Mouse (Mus musculus) T-cell, adult 2 months (primary cell): ENCODE results near the gene Mcts2.

Source experiments
- DNase-seq: peaks from one replicate; pipeline ENCODE4 v3.0.0; 2022; ENCODE audit warnings: low spot score

Mcts2 gene

DNA sequence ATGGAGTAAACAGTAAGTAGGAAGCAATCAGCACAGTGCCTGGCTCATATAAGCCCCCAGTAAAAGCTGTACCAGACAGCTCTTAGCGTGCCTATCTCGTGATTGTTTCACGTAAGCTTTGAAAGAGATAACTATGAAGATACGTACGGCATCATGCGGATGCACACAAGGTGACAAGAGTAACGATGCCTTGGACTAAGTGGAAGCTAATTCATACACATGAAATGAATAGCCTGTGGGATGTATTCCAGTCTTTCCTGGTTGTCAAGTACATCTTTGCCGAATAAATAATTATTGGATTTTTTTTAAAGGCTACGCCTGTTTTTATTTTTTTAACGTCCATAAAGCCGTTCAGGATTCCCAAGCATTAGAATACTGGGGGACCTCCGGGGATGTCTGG lies 436 bp upstream of the Mcts2 start:
- no peak for DNase-seq

- no peak for DNase-seq
These were observed 4.9 kb downstream of the Mcts2 start for GRCm38 (mm10) chr2:152691564-152692217.

DNA sequence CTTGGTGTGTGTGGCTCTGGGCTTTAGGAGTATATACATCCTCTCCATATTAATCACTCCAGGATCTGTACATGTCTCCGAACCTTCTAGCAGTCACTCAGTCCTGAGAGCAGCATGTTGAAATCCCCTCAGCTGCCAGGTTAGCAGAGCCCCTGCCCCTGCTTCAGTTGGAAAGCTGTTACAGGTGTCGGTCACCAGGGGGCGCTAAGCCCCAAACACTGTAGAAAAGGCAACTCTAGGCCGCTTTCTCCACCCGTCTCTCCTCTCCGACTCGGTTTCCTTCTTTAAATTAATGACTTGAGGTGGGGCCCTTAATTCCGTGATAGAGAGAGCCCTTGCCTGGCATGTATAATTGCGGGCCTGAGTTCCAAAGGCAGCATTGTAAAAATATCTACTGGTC lies 6.4 kb downstream of the Mcts2 start:
- peak; percentile 59 for DNase-seq

DNA sequence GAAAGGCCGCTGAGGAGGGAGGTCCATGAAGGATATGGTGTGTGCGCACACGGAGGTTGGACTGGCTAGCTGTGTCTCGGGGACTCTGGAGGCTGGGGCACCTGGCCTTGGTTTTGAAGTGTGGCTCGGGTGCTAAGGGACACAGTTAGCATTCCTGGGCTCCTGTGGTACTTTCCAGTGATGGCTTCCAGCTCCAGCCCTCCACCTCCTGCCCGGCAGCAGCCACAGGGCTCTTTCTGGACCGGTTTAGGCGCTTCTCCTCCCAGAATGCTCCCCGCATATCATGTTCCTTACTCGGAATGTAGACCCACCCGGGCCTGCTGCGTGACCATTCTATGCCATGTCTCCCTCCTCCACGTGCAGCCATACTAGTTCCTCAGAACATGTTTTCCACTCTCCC lies 6.9 kb downstream of the Mcts2 start:
- no peak for DNase-seq

DNA sequence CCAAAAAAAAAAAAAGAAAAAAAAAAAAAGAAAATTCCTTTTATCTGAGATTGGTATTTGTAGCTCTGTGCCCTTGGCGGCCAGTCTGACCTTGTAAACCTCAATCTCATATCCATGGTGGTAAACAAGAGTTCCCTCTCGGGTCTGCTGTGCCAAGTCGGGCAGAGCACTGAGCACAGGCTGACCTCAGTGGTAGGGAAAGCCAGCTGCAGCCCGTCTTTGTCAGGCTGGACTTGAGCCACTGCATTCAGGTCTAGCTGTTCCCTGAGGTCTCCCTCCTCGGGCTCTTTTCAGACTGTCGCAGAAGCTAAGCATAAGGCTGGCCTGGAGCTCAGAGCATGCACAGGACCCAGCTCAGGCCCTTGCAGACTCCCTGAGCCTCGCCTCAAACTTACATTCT lies 7.9 kb downstream of the Mcts2 start:
- DNase-seq, result no peak

- no peak for DNase-seq
These were observed 9.2 kb downstream of the Mcts2 start for GRCm38 (mm10) chr2:152696016-152696415.

- DNase-seq, result peak; percentile 86
These were observed 9.8 kb downstream of the Mcts2 start for GRCm38 (mm10) chr2:152696476-152697164.

DNA sequence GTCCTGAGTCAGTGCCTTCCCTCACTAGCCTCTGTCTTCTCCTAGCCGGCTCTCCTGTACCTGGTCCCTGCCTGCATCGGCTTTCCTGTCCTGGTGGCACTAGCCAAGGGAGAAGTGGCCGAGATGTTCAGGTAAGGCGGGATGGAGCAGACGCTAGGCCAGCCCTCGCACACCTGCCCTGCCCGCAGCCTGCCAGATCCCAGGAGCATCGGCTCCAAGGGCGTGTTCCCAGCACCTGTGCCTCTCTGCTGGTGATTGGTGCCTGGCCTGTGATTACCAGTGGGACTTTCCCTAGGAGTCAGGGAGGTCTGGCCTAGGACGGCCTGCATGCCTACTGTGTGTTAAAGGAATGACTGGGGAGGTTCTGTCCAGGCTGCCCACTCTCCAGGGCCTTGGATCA lies 13.3 kb downstream of the Mcts2 start:
- DNase-seq, result no peak

GRCm38 (mm10) chr2:152700725-152701124 lies 13.9 kb downstream of the Mcts2 start:
- DNase-seq, result no peak

DNA sequence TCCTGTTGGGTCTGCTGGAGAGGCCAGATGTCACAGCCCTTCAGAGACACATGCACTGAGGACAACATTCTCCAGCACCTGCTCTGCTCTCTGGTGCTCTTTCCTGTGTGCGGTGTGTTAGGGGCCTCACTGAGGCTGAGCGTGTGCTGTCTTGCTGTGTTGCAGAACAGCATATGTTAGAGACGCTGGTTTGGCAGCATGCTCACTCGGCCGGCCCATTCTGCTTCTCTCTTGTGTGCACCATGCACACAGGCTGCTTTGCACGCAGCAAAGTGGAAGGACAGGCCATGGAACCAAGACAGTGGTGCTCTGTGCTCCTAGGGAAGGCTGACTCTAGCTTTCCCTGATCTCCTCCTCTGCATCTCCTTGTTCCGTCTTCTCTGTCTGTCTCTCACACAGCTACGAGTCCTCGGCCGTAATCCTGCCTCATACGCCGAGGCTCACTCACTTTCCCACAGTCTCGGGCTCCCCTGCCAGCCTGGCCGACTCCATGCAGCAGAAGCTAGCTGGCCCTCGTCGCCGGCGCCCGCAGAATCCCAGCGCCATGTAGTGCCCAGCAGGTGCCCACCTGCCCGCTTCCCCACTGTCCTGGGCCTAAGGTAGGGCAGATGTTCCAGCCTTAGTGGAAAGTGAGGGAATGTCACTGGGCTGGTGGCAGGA lies 16.9 kb downstream of the Mcts2 start:
- DNase-seq, result no peak

DNA sequence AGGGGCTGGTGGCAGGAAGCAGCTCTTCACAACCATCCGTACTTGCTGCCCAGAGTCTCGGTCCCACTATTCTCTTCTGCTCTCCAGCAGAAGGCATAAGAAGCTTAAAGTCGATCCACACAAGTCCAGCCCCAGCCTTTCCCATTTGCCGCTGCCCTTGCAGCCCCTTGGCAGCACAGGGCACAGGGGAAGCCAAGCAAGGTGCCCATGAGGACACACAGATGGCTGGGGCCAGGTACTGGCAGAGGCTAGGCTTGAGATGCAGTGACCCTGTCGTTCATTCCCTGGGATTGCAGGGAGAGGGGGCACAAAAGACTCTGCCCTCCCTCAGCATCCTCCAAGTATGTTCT lies 17.4 kb downstream of the Mcts2 start:
- no peak for DNase-seq

GRCm38 (mm10) chr2:152704811-152705370 lies 18.1 kb downstream of the Mcts2 start:
- no peak for DNase-seq

GRCm38 (mm10) chr2:152705993-152706571 lies 19.2 kb downstream of the Mcts2 start:
- DNase-seq, result no peak

- DNase-seq, result no peak
These were observed 20.4 kb downstream of the Mcts2 start for GRCm38 (mm10) chr2:152707186-152707585.

DNA sequence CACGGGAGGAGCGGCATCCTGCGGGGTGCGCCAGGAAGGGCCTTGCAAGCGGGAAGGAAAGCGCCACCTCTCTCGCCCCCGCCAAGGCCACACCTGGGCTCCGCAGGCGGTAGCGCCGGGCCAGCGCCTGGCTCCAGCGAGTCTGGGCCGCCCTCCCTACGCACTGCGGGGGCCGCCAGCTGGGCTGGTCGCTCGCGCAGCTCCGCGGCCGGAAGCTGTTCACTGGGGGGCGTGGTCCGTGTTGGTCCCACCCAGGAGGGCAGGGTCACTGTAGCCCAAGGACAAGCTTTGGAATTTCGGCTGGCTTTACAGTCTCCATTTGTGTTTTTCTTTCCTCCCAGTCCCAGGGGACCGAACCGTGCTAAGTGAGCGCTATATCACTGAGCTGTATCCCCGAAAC lies 20.8 kb downstream of the Mcts2 start:
- DNase-seq, result no peak

GRCm38 (mm10) chr2:152709066-152709465 lies 22.2 kb downstream of the Mcts2 start:
- no peak for DNase-seq

GRCm38 (mm10) chr2:152716241-152716772 lies 29.5 kb downstream of the Mcts2 start:
- no peak for DNase-seq

GRCm38 (mm10) chr2:152717652-152718051 lies 30.8 kb downstream of the Mcts2 start:
- no peak for DNase-seq

DNA sequence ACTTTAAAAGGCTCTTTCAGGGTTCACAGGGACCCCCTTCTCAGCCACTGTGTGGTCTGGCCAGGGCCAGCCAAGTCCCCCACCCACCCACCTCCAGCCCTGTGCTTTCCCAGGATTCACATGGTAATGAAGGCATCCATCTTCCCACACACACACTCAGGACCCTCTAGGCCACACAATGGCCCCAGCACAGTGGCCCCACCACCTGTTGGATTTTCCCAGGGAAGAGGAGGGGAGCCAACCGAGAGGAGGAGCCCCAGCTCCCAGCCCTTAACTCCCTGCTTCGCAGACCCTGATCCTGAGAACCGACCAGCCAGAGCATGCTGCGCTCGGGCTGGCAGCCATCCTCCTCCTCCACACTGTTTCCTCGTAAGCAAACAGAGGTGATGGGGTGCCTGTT lies 31.2 kb downstream of the Mcts2 start:
- DNase-seq, result no peak

DNA sequence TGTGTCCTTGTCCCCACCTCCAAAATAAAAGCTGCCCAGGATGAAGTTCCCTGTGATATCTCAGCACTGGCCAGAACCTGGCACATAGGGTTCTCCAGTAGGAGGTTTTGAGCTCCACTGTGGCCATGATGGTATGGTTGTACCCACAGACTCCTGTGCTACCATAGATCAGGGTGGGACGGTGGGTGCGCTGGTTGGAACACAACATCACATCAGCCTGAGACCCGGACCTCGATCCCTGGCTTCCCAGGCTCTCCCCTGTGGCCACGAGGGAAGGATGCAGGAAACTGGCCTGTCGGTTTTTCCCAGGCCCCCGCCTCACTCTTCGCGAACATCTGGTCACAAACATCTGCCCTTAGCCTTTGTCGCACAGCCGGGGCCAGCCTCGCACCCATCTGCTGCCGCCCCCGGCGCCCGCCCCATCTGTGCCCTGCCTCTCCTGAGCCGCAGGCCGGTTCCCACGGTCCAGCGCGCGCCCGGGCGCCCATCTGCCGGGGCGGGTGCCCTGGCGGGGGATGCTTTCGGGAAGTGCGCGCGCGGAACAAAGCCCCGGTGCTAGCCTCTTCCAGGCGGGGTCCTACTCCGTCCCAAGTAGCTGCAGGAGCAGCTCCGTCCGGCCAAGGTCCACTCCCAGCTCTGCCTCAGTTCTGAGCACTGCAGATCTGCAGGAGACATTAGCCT lies 37.0 kb downstream of the Mcts2 start:
- DNase-seq, result no peak

- DNase-seq, result no peak
These were observed 37.5 kb downstream of the Mcts2 start for GRCm38 (mm10) chr2:152724332-152724723.

- no peak for DNase-seq
These were observed 38.4 kb downstream of the Mcts2 start for GRCm38 (mm10) chr2:152725178-152725750.
